Mouse (Mus musculus): ENCODE data around the gene Camk1d.
"Not testable (repeated sequence)": the region's sequence is repeated elsewhere in the genome, so short reads cannot be mapped to it uniquely, and the experiment has no call there.

Camk1d gene

GRCm38 (mm10) chr2:5296749-5297545 lies 417.4 kb downstream of the Camk1d start:
- no peak for DNase-seq (ENCODE audit: low read depth, low spot score)
- H3K36me3 ChIP-seq (ENCODE audit: control insufficient read depth, insufficient read depth, low read length, poor library complexity, severe bottlenecking) = peaks cover 5% of the 10 kb centered on the region; the same call in 1 of the 2 replicates
- no peaks in the 10 kb centered on the region for H3K27me3 ChIP-seq (ENCODE audit: control insufficient read depth, insufficient read depth, low read length, poor library complexity, severe bottlenecking)

- Histone ChIP-seq H3K27me3 (ENCODE audit: control insufficient read depth, insufficient read depth, low read length, poor library complexity, severe bottlenecking) (no peaks in the 10 kb centered on the region), H3K36me3 (ENCODE audit: control insufficient read depth, insufficient read depth, low read length, poor library complexity, severe bottlenecking) (peaks cover 2% of the 10 kb centered on the region; the same call in 1 of the 2 replicates)
- DNase-seq (ENCODE audit: low read depth, low spot score) = no peak
Observed at GRCm38 (mm10) chr2:5295098-5295497, 419.2 kb downstream of the Camk1d start.

- Histone ChIP-seq H3K36me3 (ENCODE audit: control insufficient read depth, insufficient read depth, low read length, poor library complexity, severe bottlenecking) (peaks cover 2% of the 10 kb centered on the region; the same call in 1 of the 2 replicates), H3K27me3 (ENCODE audit: control insufficient read depth, insufficient read depth, low read length, poor library complexity, severe bottlenecking) (no peaks in the 10 kb centered on the region)
- DNase-seq (ENCODE audit: low read depth, low spot score) = no peak
Observed at GRCm38 (mm10) chr2:5294451-5294850, 419.9 kb downstream of the Camk1d start.

- DNase-seq (ENCODE audit: low read depth, low spot score) = no peak
- Histone ChIP-seq H3K27me3 (ENCODE audit: control insufficient read depth, insufficient read depth, low read length, poor library complexity, severe bottlenecking) (no peaks in the 10 kb centered on the region), H3K36me3 (ENCODE audit: control insufficient read depth, insufficient read depth, low read length, poor library complexity, severe bottlenecking) (no peaks in the 10 kb centered on the region)
Observed at GRCm38 (mm10) chr2:5288593-5288992, 425.7 kb downstream of the Camk1d start.

- no peaks in the 10 kb centered on the region for H3K36me3 ChIP-seq (ENCODE audit: control insufficient read depth, insufficient read depth, low read length, poor library complexity, severe bottlenecking)
- H3K27me3 ChIP-seq (ENCODE audit: control insufficient read depth, insufficient read depth, low read length, poor library complexity, severe bottlenecking) = no peaks in the 10 kb centered on the region
- DNase-seq (ENCODE audit: low read depth, low spot score) = no peak
Observed at GRCm38 (mm10) chr2:5287044-5287380, 427.3 kb downstream of the Camk1d start.

- DNase-seq (ENCODE audit: low read depth, low spot score) = no peak
- no peaks in the 10 kb centered on the region for H3K36me3 ChIP-seq (ENCODE audit: control insufficient read depth, insufficient read depth, low read length, poor library complexity, severe bottlenecking)
Observed at GRCm38 (mm10) chr2:5286189-5287043, 427.9 kb downstream of the Camk1d start.

GRCm38 (mm10) chr2:5284351-5284750 lies 430.0 kb downstream of the Camk1d start:
- no peaks in the 10 kb centered on the region for H3K27me3 ChIP-seq (ENCODE audit: control insufficient read depth, insufficient read depth, low read length, poor library complexity, severe bottlenecking)
- no peak for DNase-seq (ENCODE audit: low read depth, low spot score)

More at GRCm38 (mm10) chr2:5286189-5287043, 427.9 kb downstream of the Camk1d start:
- H3K27me3 ChIP-seq (ENCODE audit: control insufficient read depth, insufficient read depth, low read length, poor library complexity, severe bottlenecking) = no peaks in the 10 kb centered on the region

GRCm38 (mm10) chr2:5282623-5283022 lies 431.7 kb downstream of the Camk1d start:
- Histone ChIP-seq H3K36me3 (ENCODE audit: control insufficient read depth, insufficient read depth, low read length, poor library complexity, severe bottlenecking) (no peaks in the 10 kb centered on the region), H3K27me3 (ENCODE audit: control insufficient read depth, insufficient read depth, low read length, poor library complexity, severe bottlenecking) (no peaks in the 10 kb centered on the region)
- no peak for DNase-seq (ENCODE audit: low read depth, low spot score)

More at GRCm38 (mm10) chr2:5284351-5284750, 430.0 kb downstream of the Camk1d start:
- H3K36me3 ChIP-seq (ENCODE audit: control insufficient read depth, insufficient read depth, low read length, poor library complexity, severe bottlenecking) = no peaks in the 10 kb centered on the region

- no peak for DNase-seq (ENCODE audit: low read depth, low spot score)
- no peaks in the 10 kb centered on the region for H3K27me3 ChIP-seq (ENCODE audit: control insufficient read depth, insufficient read depth, low read length, poor library complexity, severe bottlenecking)
Observed at GRCm38 (mm10) chr2:5267980-5268379, 446.3 kb downstream of the Camk1d start.

GRCm38 (mm10) chr2:5262279-5262678 lies 452.0 kb downstream of the Camk1d start:
- no peaks in the 10 kb centered on the region for H3K27me3 ChIP-seq (ENCODE audit: control insufficient read depth, insufficient read depth, low read length, poor library complexity, severe bottlenecking)
- no peak for DNase-seq (ENCODE audit: low read depth, low spot score)
- H3K36me3 ChIP-seq (ENCODE audit: control insufficient read depth, insufficient read depth, low read length, poor library complexity, severe bottlenecking) = no peaks in the 10 kb centered on the region

More at GRCm38 (mm10) chr2:5267980-5268379, 446.3 kb downstream of the Camk1d start:
- no peaks in the 10 kb centered on the region for H3K36me3 ChIP-seq (ENCODE audit: control insufficient read depth, insufficient read depth, low read length, poor library complexity, severe bottlenecking)

GRCm38 (mm10) chr2:5258250-5258649 lies 456.1 kb downstream of the Camk1d start:
- Histone ChIP-seq H3K27me3 (ENCODE audit: control insufficient read depth, insufficient read depth, low read length, poor library complexity, severe bottlenecking) (no peaks in the 10 kb centered on the region), H3K36me3 (ENCODE audit: control insufficient read depth, insufficient read depth, low read length, poor library complexity, severe bottlenecking) (no peaks in the 10 kb centered on the region)
- DNase-seq (ENCODE audit: low read depth, low spot score) = no peak

GRCm38 (mm10) chr2:5249969-5250368 lies 464.3 kb downstream of the Camk1d start:
- no peak for DNase-seq (ENCODE audit: low read depth, low spot score)

GRCm38 (mm10) chr2:5249199-5249598 lies 465.1 kb downstream of the Camk1d start:
- DNase-seq (ENCODE audit: low read depth, low spot score); H3K36me3 ChIP-seq (ENCODE audit: control insufficient read depth, insufficient read depth, low read length, poor library complexity, severe bottlenecking); H3K27me3 ChIP-seq (ENCODE audit: control insufficient read depth, insufficient read depth, low read length, poor library complexity, severe bottlenecking): not testable (repeated sequence)

More at GRCm38 (mm10) chr2:5249969-5250368, 464.3 kb downstream of the Camk1d start:
- no peaks in the 10 kb centered on the region for H3K27me3 ChIP-seq (ENCODE audit: control insufficient read depth, insufficient read depth, low read length, poor library complexity, severe bottlenecking)
- H3K36me3 ChIP-seq (ENCODE audit: control insufficient read depth, insufficient read depth, low read length, poor library complexity, severe bottlenecking) = no peaks in the 10 kb centered on the region
